Mouse (Mus musculus) ovary, postnatal 36 days (tissue): ENCODE results near the gene Mrpl54.
A peak's percentile ranks its signal among the peaks of the same experiment; 100 is the strongest.

Experiments
- DNase-seq: peaks from one replicate; pipeline ENCODE4 v3.0.0; 2022; ENCODE audit warnings: low spot score, mixed read lengths

Gene Mrpl54

DNA sequence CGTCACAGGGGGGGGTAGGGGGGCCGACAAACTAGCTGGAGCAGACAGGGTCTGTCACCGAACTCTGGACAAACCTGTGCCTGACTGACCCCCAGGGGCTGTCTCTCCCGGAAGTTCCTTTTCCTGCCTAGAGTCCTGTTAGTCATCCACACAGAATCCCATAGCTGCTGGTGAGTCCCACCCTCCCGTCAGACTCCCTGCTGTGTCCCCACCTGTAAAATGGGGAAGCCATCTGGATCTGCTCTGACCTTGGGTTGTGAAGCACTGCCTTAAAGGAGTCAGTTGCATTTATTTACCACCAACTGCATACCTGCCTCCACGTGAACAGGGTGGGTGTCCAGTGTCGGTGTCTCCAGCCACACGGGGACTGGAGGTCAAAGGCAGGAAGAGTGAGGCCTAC is 27.7 kb upstream of the Mrpl54 start:
- DNase-seq = no peak

DNA sequence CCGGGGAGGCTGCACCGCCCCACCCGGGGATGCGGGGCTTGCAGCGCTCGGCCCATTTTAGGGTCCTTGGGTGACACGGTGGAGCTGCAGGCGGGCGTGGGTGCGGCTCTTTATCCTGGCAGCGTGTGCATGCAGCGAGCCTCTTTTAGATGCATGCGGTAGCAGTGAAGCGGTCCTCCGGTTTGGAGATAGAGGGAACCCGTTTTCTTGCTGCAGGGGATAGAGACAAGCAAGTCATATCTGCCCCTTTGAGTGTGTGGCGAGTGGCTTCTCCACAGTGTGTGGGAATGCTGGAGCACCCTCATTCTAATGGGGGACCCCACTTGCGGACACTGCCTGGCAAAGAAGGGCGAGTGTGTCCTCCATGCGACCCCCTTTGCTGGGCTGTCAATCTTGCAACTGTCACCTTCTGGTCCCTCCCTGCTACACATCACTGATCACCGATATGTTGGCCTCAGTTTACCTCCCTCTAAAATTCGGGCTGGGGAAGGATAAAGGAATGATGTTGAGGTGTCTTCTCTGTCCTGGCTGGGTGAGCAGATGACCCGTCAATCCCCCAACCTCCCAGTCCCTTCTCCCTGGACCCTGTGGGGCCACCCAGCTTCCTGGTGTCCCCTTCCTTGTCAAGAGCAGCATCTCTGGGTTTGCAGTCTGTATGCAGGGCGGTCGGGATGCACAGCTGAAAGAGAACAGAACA is 26.7 kb upstream of the Mrpl54 start:
- DNase-seq = no peak

GRCm38 (mm10) chr10:81292554-81293333 is 26.0 kb upstream of the Mrpl54 start, which contains the start of gene Pip5k1c:
TSS of gene Pip5k1c (plus strand) at chr10:81292963.
- DNase-seq = peak; percentile 99

DNA sequence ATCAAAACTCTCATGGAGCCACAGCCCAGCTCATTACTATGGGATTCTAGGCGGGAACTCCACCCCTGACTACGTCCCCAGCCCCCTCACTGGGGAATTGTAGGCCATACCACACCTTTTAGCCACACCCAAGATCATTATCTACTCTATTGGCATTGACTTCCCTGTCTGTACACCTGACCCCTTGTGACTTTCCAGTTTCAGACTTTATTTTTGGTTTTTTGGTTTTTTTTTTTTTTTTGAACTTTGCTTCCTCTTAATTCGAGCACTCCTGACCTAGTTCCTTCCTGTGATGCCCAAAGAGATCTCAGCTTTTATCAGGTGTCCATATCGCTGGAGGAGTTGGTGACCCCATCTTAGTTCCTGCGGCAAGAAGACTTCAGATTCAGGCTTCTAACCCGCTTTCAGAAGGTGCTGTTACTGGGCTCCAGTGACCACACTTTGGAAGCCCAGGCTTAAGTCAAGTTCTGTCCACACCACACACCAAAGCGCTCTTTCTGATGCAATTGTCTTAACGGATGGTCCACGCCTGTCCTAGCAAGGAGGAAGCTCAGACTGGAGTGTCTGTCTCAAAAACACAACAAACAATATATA is 24.9 kb upstream of the Mrpl54 start, which contains the start of gene Tjp3:
Tjp3 (minus strand) TSS at position 71 of the 594 bp plus-strand sequence.
- DNase-seq = no peak

DNA sequence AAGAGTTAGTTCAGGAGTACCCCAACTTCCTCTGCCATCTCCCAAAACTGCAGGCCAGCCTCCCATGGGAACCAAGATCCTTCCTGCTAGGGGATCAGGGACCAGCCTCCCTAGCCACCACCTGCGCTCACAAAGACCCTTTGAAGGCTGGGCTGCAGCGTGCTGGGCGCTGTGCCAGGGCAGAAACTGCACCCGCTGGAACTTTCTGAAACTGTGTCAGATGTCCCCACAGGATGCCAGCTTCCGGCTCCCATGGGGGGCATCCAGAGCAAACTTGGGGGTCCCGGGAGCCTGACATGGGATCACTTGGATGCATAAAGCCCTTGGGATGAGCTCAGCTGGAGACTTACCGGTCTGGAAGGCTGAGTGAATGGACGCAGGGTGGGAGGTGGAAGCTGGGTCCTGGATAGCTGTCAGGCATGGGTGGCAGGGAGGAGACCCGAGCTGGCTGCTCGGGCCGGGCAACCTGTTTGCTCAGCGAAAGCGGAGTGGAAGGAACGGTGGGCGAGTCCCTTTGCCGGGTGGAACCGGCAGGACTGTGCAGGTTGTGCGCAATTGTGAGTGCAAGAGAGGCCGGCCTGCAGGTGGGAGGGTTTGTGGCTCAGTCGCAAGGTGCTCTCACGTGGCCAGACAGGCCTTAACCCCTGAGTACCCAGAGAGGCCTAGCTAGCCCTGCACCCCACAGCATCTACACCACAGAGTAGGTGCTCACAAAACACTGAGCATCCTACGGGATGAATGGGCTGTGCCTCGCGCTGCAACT is 24.1 kb upstream of the Mrpl54 start:
- no peak for DNase-seq

DNA sequence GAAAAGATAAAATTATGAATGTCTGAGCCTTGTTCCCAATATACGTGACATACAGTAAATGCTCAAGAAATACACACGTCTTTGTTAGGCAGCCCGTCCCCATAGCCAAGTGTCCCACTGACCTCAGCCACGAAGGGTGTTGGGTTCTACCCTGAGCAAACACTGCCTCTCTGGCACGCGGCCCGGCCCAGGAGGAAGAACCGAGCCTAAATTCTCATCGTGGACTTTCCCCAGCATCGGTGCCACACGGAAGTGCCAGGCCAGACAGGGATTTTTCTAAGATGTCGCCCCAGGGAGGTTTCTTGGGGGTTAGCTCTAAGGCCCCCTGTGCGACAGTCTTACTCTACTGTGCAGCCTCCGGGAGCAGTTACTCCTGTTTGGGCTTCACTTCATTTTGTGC is 23.1 kb upstream of the Mrpl54 start:
- DNase-seq = no peak

GRCm38 (mm10) chr10:81289278-81289677 is 22.5 kb upstream of the Mrpl54 start:
- peak; percentile 61 for DNase-seq

- no peak for DNase-seq
Observed at GRCm38 (mm10) chr10:81288601-81289000, 21.9 kb upstream of the Mrpl54 start.

DNA sequence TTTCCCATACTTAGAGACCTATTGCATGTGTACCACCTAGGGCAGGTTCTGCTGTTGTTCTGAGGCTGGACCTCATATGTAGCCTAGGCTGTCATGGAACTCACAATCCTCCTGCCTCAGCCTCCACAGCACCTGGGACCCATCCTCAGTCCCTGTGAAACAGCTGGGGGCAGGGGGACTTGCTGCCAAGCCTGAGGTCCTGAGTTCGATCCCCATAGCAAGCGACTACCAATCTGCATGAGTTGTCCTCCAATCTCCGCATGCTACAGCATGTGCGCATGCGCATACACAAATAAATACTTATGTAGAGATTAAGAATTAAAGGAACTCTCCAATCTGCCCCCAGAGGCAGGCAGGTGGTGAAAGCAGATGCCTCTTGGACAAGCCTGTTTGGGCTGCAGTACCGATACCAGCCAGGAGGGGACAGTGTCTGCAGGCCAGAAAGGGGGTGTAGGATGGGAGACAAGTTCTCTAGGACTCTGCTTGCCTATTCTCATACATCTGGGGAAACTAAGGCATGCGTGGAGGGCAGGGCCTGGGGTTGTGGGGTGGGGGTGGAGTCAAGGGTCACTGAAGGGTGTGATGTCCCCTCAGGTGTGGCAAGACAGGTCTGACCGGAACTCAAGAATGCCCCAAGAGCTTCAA is 20.9 kb upstream of the Mrpl54 start:
- DNase-seq = peak; percentile 53

GRCm38 (mm10) chr10:81286586-81286985 is 19.9 kb upstream of the Mrpl54 start:
- DNase-seq = no peak

DNA sequence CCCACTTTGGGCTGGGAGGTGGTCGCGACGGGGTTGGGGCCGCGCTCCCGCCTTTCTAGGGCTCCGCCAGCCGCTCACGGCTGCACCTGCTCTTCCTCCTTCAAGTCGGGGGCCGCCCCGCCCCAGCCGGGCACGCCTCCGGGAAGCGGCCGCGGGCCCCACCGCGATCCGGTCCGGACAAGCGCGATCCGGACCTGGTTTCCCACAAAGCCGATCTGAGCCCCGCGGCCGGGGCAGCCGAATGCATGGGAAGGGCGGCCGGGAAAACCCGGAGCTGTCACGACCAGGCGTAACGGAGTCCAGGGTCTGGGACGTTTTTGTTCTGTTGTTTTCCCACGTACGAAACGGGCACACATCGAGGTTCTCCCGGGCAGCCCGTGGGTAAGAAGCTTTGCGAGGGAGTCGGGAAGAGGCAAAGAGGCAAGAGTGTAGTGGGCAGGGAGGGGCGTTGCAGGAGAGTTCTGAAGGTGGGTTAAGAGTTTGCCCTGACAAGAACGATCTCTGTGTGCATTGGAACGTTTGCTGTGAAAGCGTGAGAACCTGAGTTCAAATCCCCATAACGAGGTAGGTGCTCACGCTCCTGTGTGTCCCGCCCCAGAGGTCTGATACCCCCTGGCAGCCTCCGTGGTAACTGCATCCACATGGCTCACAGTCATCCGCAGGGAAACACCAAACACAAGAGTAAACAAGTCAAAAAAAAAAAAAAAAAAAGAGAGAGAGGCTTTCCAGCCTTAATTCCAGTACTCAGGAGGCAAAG is 19.1 kb upstream of the Mrpl54 start:
- peak; percentile 92 for DNase-seq

DNA sequence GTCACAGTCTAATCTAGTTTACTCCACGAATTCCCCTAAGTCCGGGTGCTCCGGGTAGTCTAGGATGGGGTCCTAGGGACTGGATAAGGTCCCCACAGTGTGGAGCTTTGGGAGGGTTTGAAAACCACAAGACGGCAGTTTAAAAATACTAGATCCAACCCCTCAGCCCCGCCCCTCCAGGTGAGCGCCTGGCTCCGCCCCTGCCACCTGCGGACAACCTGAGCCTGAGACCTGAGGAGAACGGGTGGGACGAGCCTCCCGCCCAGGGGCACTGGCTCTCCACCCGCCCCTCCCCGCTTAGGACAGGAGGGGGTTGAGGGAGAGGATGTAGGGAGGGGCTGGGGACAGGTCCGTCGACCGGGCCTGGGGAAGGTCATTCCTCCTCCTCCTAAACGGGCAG is 18.0 kb upstream of the Mrpl54 start:
- DNase-seq = no peak

DNA sequence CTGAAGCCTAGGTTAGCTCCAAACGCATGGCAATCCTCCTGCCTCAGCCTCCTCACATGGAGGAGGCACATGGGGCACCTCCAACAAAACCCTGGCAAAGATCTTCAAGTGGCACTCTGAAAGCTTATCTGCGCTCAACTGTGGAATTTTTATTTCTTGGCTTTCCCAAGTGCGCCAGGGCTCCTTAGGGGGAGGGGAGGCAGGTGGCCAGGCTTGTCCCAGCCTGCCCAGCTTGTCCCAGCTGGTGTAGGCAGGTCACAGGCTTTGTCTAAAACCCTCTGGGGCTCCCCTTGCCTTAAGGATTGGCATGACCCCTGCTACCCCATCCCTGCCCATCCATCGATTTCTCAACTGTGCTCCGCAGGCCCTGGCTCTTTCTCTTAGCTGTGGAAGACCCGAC is 17.5 kb upstream of the Mrpl54 start:
- DNase-seq = no peak

DNA sequence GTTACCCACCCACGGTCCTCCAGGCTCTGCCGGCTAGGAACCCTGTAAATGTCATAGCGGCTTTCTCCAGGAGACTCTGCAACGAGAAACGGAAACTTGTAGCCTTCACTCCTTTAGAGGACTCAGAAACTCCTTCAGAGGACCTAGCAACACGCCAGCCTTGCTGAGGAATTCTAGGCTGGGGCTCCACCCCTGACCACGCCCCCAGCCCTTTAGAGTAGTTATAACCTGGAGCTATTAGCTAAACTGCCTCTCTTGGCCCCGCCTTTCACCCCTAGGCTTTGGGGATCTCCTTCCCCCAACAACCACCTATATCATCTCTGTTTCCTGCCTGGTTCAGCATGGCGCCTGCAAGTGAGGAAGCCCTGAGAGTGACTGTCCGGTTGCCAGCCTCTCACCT is 12.8 kb upstream of the Mrpl54 start:
- no peak for DNase-seq

DNA sequence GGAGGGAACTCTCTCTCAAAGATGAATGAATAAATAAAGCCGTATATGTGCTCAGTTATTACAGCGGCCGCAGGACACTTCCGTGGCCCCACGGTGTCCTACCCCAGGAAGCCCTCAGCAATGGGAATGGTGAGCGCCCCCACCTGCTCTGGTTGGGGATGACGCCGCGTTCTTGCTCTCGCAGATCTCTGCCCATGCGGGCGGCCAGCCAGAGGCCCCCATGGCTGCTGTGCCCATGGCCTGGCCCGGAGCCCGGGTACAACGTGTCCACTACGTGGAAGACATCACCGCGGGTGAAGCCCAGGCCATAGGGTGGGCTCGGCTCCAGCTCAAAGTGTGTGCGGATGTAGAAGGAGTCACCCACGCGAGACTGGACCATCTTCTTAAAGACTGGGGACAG is 10.9 kb upstream of the Mrpl54 start:
- DNase-seq = no peak

GRCm38 (mm10) chr10:81273842-81274241 is 7.1 kb upstream of the Mrpl54 start:
- DNase-seq = no peak

DNA sequence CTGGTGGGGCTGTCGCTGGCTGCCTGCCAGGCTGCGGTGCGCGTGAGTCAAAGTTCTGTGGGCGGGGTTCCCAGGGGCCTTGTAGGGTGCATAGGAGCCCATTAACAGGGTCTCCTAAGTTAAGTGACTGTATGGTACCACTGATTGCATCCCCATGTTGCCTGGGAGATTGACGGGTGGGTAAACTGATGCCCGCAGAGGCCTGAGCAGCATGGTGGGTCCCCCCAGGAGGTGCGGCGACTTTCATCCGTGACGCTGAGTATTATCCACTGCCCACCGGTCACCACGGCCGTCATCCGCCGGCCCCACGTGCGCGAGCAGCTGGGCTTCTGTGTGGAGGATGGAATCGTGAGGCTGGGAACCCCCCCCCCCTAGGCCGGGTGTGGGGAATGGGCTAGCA is 5.6 kb upstream of the Mrpl54 start:
- no peak for DNase-seq

GRCm38 (mm10) chr10:81268643-81269412 is 2.1 kb upstream of the Mrpl54 start:
- DNase-seq = no peak

DNA sequence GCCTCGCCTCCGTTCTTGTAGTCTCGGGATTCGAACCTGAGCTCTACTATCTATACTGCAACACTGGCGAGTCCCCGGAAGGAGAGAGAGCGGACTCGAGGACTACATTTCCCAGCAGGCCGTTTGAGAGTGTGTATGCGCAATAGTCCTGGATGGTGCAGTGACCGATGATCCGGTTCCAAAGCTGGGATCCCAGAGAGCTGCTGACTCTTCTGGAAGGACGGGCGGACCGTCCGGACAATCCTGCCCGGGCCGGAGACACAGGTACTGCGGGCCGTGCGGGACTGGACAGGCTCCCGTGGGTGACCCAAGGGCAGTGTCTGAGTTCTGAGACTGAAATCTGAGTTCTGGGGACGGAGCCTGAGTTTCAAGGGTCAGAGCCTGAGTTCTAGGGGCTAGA is 1.3 kb upstream of the Mrpl54 start:
- DNase-seq = peak; percentile 75

DNA sequence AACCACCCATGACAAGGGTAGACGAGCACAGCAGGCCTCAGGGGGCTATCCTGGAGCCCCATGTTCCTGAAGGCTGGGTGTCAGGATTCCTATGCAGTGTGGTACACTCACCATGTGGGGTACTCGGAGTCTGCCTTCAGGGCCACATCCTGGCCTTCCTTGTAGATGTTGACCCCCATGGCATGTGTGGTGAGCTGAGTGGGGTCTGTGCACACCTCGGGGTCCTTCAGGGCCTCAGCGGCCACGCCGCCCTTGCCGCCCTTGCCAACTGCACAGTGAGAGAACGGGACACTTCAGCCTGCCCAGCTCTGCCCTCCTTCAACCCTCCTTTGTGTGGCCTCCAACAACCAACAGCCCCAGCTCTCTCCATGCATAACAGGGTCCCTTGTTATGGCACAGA is 1.2 kb downstream of the Mrpl54 start:
- DNase-seq = no peak
